Mouse (Mus musculus) stomach, postnatal 0 days (tissue): Measurements from ENCODE around the gene Zmynd8. TPM values are rescaled to one million over a fixed set of nuclear protein-coding genes. Genes with fewer than 3 reads are reported as not detected.

Source experiments
- ATAC-seq: fragments of 200-750 bp; cut with Nextera tagmentation; 2 replicates; pipeline ENCODE4 v1.8.0; 2017; ENCODE audit not compliant: low FRiP score, low TSS enrichment
- DNase-seq: peaks from one replicate; pipeline ENCODE4 v3.0.0-alpha.2; 2016; ENCODE audit warnings: low spot score
- H3K27ac ChIP-seq: fragments of 300-500 bp; sonication (generic); replicated peaks from 2 replicates; pipeline ENCODE4 v1.5.1; 2014; ENCODE audit warnings: mild to moderate bottlenecking, control low read depth
- H3K27me3 ChIP-seq: fragments of 300-500 bp; sonication (generic); 2 replicates; pipeline ENCODE4 v1.6.1; 2014; ENCODE audit warnings: low read length; ENCODE audit not compliant: control insufficient read depth, insufficient read depth
- H3K36me3 ChIP-seq: fragments of 300-500 bp; sonication (generic); 2 replicates; pipeline ENCODE4 v1.6.1; 2014; ENCODE audit warnings: low read length, mixed read lengths; ENCODE audit not compliant: control insufficient read depth, insufficient read depth
- H3K4me1 ChIP-seq: fragments of 300-500 bp; sonication (generic); replicated peaks from 2 replicates; pipeline ENCODE4 v1.6.1; 2014; ENCODE audit warnings: antibody characterized with exemption; ENCODE audit not compliant: control insufficient read depth, insufficient read depth
- H3K4me2 ChIP-seq: fragments of 300-500 bp; sonication (generic); replicated peaks from 2 replicates; pipeline ENCODE4 v1.6.1; 2014; ENCODE audit warnings: low read depth, mild to moderate bottlenecking, control low read depth, moderate library complexity
- H3K4me3 ChIP-seq: fragments of 300-500 bp; sonication (generic); 2 replicates; pipeline ENCODE4 v1.5.1; 2014; ENCODE audit warnings: low read depth, low read length, control low read depth
- H3K9ac ChIP-seq: fragments of 300-500 bp; sonication (generic); 2 replicates; pipeline ENCODE4 v1.6.1; 2014; ENCODE audit warnings: mild to moderate bottlenecking, low read length, control low read depth, mixed read lengths
- H3K9me3 ChIP-seq: fragments of 300-500 bp; sonication (generic); 2 replicates; pipeline ENCODE4 v1.6.1; 2016; ENCODE audit warnings: low read length; ENCODE audit not compliant: control insufficient read depth
- CTCF ChIP-seq: IDR thresholded peaks from 2 replicates; pipeline ENCODE4 v1.5.1; 2016; ENCODE audit warnings: antibody characterized with exemption, low read depth, mild to moderate bottlenecking, moderate library complexity
- EP300 ChIP-seq: optimal IDR thresholded peaks from 2 replicates; pipeline ENCODE3; 2016; ENCODE audit warnings: antibody characterized with exemption
- WGBS: fragments of 180-500 bp; shearing (Covaris S2); extraction: QIAGEN DNeasy Blood & Tissue Kit; methylation state at CpG from one replicate; pipeline ENCODE4 v1.1.7; 2014; 5-methylcytosine and 5-hydroxymethylcytosine counted together
- polyA plus RNA-seq: library from polyadenylated mRNA; unstranded; fragments of >200 nt; fragmentation: Nextera tagmentation; extraction: Ambion mirVana; gene quantifications from 2 replicates; pipeline ENCODE4 v1.2.1, GENCODE M21; 2015

Zmynd8 gene
- polyA plus RNA-seq, 1 experiment from 2014 or later = 29.7 TPM

DNA sequence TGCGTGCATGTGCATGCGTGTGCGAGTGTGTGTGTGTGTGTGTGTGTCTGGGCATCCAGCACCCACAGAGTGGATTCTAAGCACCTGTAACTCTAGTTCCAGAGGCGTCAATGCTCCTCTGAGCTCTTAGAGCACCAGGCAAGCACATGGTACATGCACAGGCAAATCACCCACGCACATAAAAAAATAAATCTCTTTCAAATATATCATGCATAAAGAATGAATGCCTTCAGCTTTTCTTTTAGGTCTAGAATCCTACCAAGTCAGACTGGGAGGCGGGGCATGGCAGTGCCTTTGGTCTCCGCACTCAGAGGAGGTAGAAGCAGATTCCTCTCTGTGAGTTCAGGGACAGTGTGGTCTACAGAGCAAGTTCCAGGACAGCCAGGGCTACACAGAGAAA, 58.0 kb downstream of the Zmynd8 start:
- Histone ChIP-seq H3K4me1 (no peaks in the 10 kb centered on the region), H3K27ac (peak overlapping the region; percentile 67), H3K9me3 (no peaks in the 10 kb centered on the region), H3K9ac (no peak overlapping the region), H3K4me2 (no peak overlapping the region), H3K36me3 (peaks cover 54% of the 10 kb centered on the region), H3K4me3 (no peak overlapping the region), H3K27me3 (no peaks in the 10 kb centered on the region)
- ATAC-seq (no peak), DNase-seq (no peak)
- TF ChIP-seq EP300 (no peak), CTCF (no peak)
- 76% methylated on average over 7 of the region's 7 CpGs for WGBS

DNA sequence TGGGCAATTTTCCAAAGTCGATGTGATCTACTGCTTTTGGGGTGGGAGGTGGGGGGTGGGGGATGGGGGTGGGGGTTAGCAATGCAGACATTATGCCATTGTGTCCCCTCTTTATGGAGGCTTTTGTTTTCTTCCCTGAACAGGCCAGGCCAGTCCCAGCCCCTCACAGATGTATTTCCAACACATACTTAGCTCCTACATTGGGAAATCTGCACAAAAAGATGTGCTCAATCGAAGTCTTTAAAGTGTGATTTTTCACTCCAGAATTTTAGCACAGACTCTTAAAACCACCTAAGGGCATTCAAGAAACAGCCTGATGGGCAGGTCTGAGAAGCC, 59.5 kb downstream of the Zmynd8 start:
- no peaks in the 10 kb centered on the region for H3K4me1 ChIP-seq
- H3K4me2 ChIP-seq = no peak overlapping the region
- H3K9ac ChIP-seq = no peak overlapping the region
- no peak overlapping the region for H3K4me3 ChIP-seq
- H3K27me3 ChIP-seq = no peaks in the 10 kb centered on the region
- TF ChIP-seq CTCF = no peak
- no peak for TF ChIP-seq EP300
- no peaks in the 10 kb centered on the region for H3K9me3 ChIP-seq
- ATAC-seq = no peak
- WGBS = 43% methylated on average over 2 of the region's 2 CpGs
- DNase-seq = no peak
- H3K27ac ChIP-seq = no peak overlapping the region
- H3K36me3 ChIP-seq = peaks cover 46% of the 10 kb centered on the region

DNA sequence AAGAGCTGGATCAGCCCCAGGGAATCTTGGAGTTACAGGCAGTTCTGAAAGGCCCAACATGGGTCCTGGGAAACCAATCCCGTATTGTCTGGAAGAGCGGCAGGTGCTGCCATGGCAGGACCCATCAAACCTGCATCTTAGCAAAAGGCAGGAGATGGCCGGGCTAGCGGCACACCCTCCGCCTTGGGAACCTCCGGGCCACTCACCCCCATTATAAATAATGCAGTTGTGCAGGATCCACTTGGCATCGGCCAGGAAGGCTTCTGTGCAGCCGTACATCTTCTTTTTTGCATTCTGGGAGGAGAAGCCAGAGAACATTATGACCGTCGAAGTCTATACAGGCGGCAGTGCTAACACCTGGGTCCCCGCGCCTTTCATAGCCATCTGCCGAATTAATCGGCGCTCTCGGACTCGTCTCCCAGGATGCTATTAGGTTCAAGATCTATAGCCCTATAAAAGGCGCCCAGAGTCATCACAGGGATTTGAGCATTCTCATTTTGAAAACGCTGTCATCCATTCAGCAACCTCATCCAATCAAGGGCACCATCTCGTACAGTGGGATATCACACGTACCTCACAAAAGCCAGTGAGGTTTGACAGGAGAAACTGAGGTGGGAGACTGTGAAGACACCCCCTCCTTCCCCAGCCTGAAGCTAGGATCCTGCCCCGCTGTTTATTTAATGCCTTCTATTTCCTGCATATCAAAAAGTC, 60.1 kb downstream of the Zmynd8 start:
- no peaks in the 10 kb centered on the region for H3K4me1 ChIP-seq
- H3K36me3 ChIP-seq = peaks cover 47% of the 10 kb centered on the region
- no peaks in the 10 kb centered on the region for H3K27me3 ChIP-seq
- no peaks in the 10 kb centered on the region for H3K9me3 ChIP-seq
- H3K4me2 ChIP-seq = no peak overlapping the region
- DNase-seq = no peak
- H3K4me3 ChIP-seq = no peak overlapping the region
- no peak overlapping the region for H3K27ac ChIP-seq
- H3K9ac ChIP-seq = no peak overlapping the region
- TF ChIP-seq CTCF = no peak
- TF ChIP-seq EP300 = no peak
- ATAC-seq = no peak
- WGBS = 82% methylated on average over 23 of the region's 23 CpGs

DNA sequence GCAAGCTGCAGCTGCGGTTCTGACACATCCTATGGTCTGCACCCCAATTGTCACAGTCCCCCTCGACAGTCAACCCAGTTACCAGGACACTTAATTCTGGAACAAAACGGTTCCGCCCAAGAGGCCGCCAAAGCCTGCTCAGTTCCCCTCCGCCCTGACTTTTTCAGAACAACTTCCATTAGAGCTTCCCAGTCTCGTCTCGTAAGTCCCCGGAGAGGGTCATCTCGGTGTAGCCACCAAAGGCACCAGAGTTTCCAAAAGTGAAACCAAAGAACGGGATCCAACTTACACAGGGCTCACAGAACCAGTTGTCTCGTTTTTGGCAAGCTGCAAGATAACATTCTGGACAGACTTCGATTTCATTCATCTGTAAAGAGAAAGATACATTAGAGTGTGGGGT, 64.2 kb downstream of the Zmynd8 start:
- H3K9me3 ChIP-seq = no peaks in the 10 kb centered on the region
- H3K9ac ChIP-seq = no peak overlapping the region
- H3K4me2 ChIP-seq = no peak overlapping the region
- ATAC-seq (no peak), DNase-seq (no peak)
- no peaks in the 10 kb centered on the region for H3K27me3 ChIP-seq
- 79% methylated on average over 13 of the region's 13 CpGs for WGBS
- H3K4me3 ChIP-seq = no peak overlapping the region
- no peaks in the 10 kb centered on the region for H3K4me1 ChIP-seq
- H3K36me3 ChIP-seq = peaks cover 32% of the 10 kb centered on the region
- H3K27ac ChIP-seq = no peak overlapping the region
- TF ChIP-seq CTCF (no peak), EP300 (no peak)

DNA sequence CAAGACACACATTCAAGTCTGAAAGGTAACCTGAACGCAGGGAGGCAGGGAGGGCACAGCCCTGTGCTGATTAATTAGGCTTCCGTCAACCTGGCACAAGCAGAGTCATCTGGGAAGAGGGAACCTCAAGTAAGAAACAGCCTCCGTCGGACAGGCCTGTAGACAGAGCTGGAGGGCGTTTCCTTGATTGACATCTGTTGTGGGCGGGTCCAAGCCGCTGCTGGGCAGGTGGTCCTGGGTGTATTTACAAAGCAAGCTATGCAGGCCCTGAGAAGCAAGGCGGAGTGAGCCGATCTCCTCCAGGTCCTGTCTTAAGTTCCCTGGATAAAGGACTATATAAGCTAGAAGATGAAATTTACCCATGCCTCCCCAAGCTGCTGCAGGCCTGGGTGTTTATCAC, 65.3 kb downstream of the Zmynd8 start:
- no peaks in the 10 kb centered on the region for H3K9me3 ChIP-seq
- 55% methylated on average over 9 of the region's 9 CpGs for WGBS
- H3K4me1 ChIP-seq = no peaks in the 10 kb centered on the region
- ATAC-seq = no peak; the same call in 1 of the 2 replicates
- no peak overlapping the region for H3K4me3 ChIP-seq
- H3K9ac ChIP-seq = no peak overlapping the region
- DNase-seq = no peak
- H3K36me3 ChIP-seq = peaks cover 30% of the 10 kb centered on the region
- H3K4me2 ChIP-seq = no peak overlapping the region
- H3K27me3 ChIP-seq = no peaks in the 10 kb centered on the region
- TF ChIP-seq EP300 (no peak), CTCF (no peak)
- H3K27ac ChIP-seq = peak overlapping the region; percentile 70

DNA sequence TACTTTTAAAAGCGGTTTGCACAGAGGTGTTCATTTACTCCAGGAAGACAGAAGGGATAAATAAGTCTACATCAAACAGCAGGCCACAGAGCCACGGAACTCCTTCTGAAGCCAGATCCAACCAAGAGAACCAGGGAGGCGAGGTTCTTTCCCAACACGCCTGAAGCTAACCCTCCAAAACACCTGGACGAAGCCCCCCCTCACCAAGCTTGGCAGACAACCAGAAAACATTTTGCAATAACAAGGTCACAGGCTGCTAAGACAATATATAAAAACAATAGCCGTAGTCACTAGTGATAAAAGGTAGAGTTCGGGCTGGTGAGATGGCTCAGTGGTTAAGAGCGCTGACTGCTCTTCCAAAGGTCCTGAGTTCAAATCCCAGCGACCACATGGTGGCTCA, 66.1 kb downstream of the Zmynd8 start:
- DNase-seq = no peak
- H3K9ac ChIP-seq = no peak overlapping the region
- H3K4me1 ChIP-seq = no peaks in the 10 kb centered on the region
- WGBS = 69% methylated on average over 9 of the region's 9 CpGs
- H3K36me3 ChIP-seq = peaks cover 28% of the 10 kb centered on the region
- H3K27me3 ChIP-seq = no peaks in the 10 kb centered on the region
- H3K4me3 ChIP-seq = no peak overlapping the region
- no peak overlapping the region for H3K4me2 ChIP-seq
- no peaks in the 10 kb centered on the region for H3K9me3 ChIP-seq
- no peak for ATAC-seq
- TF ChIP-seq CTCF = no peak
- TF ChIP-seq EP300 = no peak
- peak overlapping the region; percentile 70 for H3K27ac ChIP-seq
